Mouse (Mus musculus) ovary, postnatal 14 days (tissue): Measurements from ENCODE around the gene Mtfr2.

Experiments
- DNase-seq: peaks from one replicate; pipeline ENCODE4 v3.0.0; 2022; ENCODE audit warnings: low spot score

Mtfr2 gene

GRCm38 (mm10) chr10:20347285-20348214 lies at the start of gene Mtfr2:
TSS of gene Mtfr2 (plus strand) at chr10:20347770.
- DNase-seq: peak; percentile 88

GRCm38 (mm10) chr10:20298152-20298920 lies 49.2 kb upstream of the Mtfr2 start:
- no peak for DNase-seq

- DNase-seq: no peak
These were observed 48.5 kb upstream of the Mtfr2 start for GRCm38 (mm10) chr10:20299114-20299513.

- peak; percentile 13 for DNase-seq
These were observed 36.4 kb upstream of the Mtfr2 start for GRCm38 (mm10) chr10:20310969-20311769.

GRCm38 (mm10) chr10:20311918-20312735 lies 35.4 kb upstream of the Mtfr2 start, which contains the start of gene Bclaf1:
TSS of gene Bclaf1 (plus strand) at chr10:20312469.
- peak; percentile 98 for DNase-seq

- DNase-seq: peak; percentile 86
These were observed 34.8 kb upstream of the Mtfr2 start for GRCm38 (mm10) chr10:20312736-20313301.

- DNase-seq: no peak
These were observed 34.1 kb upstream of the Mtfr2 start for GRCm38 (mm10) chr10:20313447-20313846.

GRCm38 (mm10) chr10:20313941-20314340 lies 33.6 kb upstream of the Mtfr2 start:
- DNase-seq: no peak

- DNase-seq: no peak
These were observed 32.8 kb upstream of the Mtfr2 start for GRCm38 (mm10) chr10:20314797-20315196.

- DNase-seq: no peak
These were observed 30.1 kb upstream of the Mtfr2 start for GRCm38 (mm10) chr10:20317466-20317865.

GRCm38 (mm10) chr10:20326226-20326625 lies 21.3 kb upstream of the Mtfr2 start:
- no peak for DNase-seq

- DNase-seq: no peak
These were observed 16.3 kb upstream of the Mtfr2 start for GRCm38 (mm10) chr10:20331262-20331661.

GRCm38 (mm10) chr10:20337872-20338271 lies 9.7 kb upstream of the Mtfr2 start:
- DNase-seq: no peak

- DNase-seq: no peak
These were observed 1.8 kb upstream of the Mtfr2 start for GRCm38 (mm10) chr10:20345736-20346135.

GRCm38 (mm10) chr10:20348894-20349293 lies 1.3 kb downstream of the Mtfr2 start:
- DNase-seq: no peak

- DNase-seq: no peak
These were observed 14.2 kb downstream of the Mtfr2 start for GRCm38 (mm10) chr10:20361542-20362449.

GRCm38 (mm10) chr10:20362450-20363118 lies 15.0 kb downstream of the Mtfr2 start:
- no peak for DNase-seq

GRCm38 (mm10) chr10:20372046-20372445 lies 24.5 kb downstream of the Mtfr2 start:
- DNase-seq: no peak

GRCm38 (mm10) chr10:20377621-20378020 lies 30.1 kb downstream of the Mtfr2 start:
- DNase-seq: no peak
